Mouse (Mus musculus): ENCODE measurements around the gene Arhgap31.
A peak's percentile ranks its signal among the peaks of the same experiment; 100 is the strongest.

The Arhgap31 gene

DNA sequence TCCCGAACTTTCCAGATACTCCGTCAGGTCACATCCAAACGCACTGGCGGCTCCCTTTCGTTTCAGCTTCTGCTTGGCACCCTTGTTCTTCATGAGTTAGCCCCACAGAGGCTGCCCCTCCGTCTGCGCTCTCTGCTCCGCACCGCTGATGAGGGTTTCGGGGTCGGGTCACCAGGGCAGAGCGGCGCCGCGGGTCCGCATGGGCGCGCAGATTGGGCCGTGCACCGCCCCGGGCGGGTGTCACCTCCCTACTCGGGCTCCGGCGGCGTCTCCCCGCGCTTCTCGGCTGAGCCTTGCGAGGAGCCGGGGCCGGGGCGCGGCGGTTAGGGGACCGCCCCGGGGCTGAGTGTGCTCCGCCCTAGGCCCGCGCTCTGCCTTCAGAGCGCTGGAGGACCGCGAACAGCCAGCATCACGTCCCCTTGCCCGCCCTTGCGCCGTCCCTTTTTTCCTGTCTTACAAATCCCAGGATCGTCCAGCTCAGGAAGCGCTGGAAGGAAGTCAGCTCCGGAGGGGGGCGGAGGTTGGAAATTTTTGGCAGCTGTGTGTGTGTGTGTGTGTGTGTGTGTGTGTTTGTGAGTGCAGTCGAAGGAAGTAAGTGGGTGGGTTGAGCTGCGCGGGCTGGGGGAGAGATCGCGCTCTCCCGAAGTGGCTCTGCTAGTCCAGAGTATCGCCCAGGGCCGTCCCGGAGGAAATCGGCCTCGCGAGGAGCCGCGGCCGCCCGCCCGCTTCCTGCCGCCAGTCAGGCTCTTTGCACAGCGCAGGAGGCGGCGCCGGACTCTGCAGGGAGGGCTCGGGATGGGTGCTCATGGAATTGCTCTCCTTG, at the start of gene Arhgap31:
TSS of gene Arhgap31 (minus strand) at position 694 of the 823 bp plus-strand sequence.
- DNase-seq (ENCODE audit: low spot score in 2 of 2) = peak; percentile 93 to 94

DNA sequence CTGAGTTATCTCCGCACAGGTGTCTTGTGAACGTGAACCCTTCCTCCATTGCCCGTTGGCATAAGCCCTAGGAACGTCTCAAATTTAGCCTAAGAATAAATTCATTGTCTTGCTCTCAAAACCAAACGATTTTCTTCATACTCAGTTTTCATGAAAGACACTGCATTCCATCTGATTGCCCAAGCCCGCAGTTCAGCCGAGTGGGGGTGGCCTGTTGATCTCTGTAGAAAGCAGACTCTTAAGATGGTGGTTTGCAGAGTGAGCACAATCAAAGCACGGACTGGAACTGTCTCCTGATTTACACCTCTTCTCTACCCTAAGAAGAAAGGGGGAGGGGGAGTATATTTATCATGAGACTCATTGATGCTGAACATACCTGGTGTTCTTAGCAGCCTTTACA, 49.3 kb upstream of the Arhgap31 start:
- no peak for DNase-seq (ENCODE audit: low spot score in 2 of 2)

DNA sequence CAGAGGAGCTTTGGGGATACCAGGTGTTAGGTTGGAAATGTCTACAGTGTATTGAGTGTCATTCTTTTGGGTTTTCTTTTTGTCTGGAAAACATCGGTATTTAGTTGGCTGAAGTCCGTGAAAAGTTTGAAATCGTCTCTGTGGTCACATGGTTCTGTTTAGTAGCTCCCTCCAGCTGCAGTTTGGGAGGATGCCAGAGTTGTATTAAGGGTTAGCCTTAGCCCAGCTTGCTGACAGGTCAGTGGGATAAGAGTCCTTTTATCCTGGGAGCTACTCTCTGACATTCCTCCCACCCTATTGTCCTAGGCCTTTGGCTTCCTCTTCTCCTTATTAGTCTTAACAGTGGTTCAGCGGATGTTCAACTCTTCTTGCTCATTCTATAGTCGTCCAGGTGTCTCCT, 48.9 kb upstream of the Arhgap31 start:
- peak in 1 of 2 experiments; percentile 27 for DNase-seq (ENCODE audit: low spot score in 2 of 2)

DNA sequence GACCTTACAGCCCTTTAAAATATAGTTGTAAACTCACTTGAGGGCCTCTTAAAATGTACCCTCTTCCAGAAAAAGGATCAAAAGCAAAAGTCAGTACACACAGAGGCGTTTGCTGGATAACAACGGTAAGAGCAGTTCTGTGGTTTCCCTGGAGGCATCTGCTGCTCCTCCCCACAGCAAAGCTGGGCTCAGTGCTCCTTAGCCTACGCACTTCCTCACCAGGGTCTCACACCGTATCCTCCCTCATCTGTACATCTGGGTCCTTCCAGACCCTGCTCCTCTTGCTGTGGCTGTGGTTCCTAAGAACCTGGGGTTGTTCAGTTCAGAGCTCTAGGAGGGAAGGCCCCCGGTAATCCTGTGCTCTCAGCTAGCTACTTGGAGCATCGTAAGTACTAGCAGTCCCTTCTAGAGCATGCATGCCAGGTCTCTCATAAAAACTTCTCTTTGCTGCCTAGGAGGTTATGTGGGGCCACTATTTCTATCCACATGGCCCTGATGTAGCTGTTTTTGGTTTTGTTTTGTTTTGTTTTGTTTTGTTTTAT, 47.8 kb upstream of the Arhgap31 start:
- DNase-seq (ENCODE audit: low spot score in 2 of 2) = no peak

DNA sequence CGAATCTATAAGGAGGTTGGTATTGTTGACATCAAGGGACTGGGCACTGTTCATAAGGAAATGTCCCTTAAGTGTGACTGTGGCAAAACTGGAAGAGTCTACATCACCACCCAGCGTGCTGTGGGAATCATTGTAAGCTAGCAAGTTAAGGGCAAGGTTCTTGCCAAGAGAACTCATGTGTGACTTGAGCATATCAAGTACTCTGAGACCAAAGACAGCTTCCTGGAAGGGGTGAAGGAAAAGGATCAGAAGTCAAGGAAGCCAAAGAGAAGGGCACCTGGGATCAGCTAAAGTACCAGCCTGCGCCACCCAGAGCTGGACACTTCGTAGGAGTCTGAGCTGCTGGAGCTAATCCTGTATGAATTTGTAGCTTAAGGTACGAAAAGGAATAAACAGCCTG, 47.2 kb upstream of the Arhgap31 start:
- no peak for DNase-seq (ENCODE audit: low spot score in 2 of 2)

DNA sequence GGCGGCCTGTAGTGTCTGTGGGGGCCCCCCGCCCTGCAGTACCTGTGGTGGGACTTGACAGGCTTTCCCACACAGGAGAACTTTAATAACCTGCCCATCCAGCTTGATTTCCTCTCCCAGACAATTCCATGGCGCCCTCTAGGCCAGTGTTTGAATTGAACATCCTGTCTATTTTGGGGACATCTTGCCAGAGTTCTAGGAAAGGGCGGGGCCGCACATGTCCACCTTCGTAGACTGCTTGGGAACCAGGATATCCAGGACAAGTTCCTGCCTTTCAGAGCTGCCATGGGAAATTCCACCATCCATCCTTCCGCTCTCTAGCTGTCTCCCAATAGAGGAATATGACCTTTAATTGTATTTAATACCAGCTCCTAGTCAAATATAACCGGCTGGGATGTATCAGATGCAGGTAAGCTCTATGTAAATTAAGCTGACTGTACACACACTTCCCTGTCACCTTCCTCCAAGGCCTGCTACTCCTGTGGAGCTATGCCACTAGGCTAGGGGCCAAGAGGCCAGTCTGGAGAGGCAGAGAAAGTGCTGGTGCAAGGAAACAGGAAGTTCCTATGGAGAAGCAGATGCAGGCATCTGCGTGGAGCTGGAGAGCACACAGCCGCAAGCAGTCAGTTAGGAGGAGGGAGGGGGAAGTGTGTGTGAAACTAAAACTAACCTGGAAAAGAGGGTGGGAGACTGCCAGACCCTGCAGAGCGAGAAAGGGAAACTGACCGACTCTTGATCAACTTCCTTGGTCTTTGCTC, 45.2 kb upstream of the Arhgap31 start:
- DNase-seq (ENCODE audit: low spot score in 2 of 2) = peak; percentile 69 to 75

DNA sequence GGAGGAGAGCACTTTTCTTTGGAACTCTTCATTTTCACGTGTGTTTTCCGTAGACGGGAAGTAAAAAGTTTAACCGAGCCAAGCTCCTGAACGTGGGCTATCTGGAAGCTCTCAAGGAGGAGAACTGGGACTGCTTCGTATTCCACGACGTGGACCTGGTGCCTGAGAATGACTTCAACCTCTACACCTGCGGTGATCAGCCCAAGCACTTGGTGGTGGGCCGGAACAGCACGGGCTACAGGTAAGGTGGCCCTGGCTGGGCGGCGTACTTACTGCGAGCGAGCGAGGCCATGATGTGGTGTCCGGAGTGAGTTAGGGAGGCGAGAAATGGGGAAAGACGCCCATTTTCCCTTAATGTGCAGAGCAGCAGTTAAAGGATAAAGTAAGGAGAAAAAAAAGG, 44.6 kb upstream of the Arhgap31 start:
- DNase-seq (ENCODE audit: low spot score in 2 of 2) = no peak

DNA sequence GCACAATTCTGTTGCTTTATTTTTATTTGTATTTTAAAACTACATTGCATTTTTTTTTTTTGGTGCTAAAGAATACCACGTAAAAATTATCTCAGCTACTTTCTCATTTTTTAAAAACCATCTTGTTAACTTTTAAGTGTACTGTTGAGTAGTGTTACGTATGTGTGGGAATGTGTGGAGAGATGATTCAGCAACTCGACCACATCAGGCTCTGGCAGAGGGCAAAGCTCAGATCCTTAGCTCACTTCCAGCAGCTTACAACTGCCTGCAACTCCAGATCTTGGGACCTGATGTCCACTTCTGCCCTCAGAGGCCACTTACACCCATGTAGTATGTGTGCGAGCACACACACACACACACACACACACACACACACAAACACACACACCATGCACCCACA, 43.5 kb upstream of the Arhgap31 start:
- no peak for DNase-seq (ENCODE audit: low spot score in 2 of 2)

DNA sequence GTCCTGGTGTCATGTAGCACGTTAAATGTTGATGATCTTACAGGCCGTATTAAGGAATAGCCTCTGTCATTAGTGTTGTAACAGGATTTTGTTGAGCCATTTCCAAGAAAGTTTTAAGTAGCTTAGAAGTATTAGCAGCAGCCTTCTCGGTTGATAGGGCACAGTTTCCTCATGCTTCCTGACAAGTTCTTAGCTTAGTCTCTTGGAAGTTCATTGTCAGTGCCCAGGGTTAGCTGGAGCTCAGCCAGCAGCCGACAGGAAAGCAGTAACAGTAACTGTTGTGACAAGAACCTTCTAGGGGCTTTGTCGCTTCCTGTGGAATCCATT, 43.1 kb upstream of the Arhgap31 start:
- DNase-seq (ENCODE audit: low spot score in 2 of 2) = peak in 1 of 2 experiments; percentile 32

DNA sequence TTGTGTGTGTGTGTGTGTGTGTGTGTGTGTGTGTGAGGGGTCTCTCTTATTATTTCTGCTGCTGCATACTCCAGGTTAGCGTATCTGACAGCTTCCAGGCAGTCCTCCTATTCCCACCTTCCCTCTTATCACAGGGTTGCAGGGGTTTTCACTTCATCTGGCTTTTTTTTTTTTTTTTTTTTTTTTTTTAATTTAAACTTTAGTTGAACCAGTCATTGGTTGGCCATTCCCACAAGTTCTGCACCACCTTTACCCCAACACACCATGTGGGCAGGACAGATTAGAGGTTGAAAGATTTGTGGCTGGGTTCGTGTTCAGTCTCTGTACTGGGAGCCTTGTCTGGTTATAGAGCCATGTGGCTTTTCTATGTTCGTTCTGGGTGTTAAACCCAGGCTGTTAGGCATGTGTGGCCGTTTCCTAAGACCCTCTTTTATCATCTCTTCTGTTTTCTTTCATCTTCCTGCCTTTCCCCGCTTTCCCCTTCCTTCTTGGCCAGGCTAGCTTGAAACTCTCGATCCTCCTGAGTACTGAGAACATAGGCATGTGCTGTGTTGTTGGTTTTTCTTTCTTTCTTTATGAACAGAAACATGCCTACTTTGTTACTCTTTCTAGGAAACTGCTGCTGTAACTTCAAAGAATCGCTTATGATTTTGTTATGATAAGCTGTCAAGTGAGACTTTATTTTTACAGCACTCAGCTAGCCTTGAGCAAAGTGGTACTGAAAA, 42.5 kb upstream of the Arhgap31 start:
- DNase-seq (ENCODE audit: low spot score in 2 of 2) = no peak

DNA sequence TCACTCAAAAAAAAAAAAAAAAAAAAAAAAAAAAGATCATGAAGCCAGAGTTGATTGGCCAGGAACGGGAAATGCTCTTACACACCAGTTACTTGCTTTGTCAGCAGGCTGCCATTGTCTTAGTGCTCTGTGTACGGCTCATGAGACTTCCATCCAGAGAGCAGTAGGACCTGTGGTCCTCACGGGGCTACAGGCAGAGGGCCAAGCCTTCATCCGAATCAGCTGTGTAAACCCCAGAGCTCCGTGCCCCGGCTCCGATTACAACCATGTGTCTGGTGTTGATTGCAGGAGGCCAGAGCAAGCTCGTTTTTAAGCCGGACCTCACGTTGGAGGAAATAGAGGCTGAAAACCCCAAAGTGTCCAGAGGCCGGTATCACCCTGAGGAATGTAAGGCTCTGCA, 40.6 kb upstream of the Arhgap31 start:
- DNase-seq (ENCODE audit: low spot score in 2 of 2) = no peak

DNA sequence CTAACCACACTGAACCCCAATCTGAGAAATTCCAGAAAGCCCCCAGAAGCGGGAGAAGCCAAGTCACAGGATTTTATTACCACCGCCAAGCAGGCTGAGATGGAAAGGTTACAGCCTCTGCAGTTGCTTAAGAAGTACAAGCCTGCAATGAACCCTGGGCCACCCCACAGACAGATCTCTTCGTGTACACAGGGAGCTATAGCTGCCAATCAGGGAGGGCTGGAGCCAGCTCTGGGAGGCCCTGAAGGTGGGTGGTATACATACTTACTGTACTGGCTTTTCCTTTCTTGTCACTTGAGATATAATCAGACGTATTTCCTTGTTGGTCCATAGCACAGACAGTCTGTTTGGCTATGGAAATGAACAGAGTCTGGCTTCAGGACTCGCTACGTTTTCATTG, 37.7 kb upstream of the Arhgap31 start:
- no peak for DNase-seq (ENCODE audit: low spot score in 2 of 2)

DNA sequence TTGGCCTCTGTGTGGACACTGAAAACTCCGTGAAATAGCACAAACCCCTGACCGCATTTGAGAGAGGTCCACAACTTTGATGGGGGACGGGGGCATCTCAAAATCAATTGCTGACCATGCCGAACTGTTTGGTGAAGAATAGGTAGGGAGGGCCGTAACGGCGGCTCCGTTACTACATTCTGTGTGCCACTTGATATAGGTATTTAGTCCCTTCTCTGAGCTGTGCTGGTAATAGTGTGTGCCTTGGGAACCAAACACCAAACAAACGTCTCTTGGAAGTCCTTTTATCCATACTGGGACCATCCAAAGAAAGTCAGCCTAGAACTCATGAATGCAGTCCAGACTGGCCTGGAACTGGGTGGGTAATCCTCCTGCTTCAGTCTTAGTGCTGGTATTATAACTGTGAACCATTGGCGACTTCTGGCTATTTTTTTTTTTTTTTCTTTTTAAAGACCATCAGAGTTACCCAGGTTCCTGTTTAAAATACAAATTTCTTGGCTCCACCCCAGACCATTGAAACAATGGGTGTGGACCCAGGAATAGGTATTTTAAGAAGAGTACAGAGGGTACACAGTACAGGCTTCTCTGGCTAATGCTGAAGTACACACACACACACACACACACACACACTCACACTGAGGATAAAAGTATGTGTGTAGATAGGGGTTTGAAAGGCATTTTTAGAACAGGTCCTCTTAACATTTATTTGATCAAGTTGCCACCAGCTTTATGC, 31.0 kb upstream of the Arhgap31 start:
- DNase-seq (ENCODE audit: low spot score in 2 of 2) = peak; percentile 39 to 61

DNA sequence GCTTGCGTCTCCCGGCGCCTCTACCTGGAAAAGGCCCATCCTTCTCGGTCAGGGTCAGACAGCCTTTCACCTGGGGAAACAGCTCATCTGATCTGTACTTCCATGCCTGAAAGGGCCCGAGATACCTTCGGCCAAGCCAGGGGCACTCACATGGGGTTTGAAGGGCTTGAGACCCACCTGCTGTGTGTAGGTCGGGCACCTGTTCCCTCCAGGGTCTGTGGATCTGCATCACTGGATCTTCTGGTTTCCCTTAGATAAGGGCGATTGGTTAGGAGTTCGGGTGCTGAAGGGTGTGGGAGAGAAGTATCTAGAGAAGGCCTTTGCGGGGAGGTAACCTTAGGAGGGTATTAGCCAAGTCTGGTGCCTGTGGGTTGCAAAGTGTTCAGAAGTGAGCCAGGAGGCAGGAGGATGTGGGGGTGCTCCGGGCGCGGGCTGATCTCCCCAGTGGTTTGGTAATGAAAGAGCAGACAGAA, 29.6 kb upstream of the Arhgap31 start:
- DNase-seq (ENCODE audit: low spot score in 2 of 2) = peak in 1 of 2 experiments; percentile 15

DNA sequence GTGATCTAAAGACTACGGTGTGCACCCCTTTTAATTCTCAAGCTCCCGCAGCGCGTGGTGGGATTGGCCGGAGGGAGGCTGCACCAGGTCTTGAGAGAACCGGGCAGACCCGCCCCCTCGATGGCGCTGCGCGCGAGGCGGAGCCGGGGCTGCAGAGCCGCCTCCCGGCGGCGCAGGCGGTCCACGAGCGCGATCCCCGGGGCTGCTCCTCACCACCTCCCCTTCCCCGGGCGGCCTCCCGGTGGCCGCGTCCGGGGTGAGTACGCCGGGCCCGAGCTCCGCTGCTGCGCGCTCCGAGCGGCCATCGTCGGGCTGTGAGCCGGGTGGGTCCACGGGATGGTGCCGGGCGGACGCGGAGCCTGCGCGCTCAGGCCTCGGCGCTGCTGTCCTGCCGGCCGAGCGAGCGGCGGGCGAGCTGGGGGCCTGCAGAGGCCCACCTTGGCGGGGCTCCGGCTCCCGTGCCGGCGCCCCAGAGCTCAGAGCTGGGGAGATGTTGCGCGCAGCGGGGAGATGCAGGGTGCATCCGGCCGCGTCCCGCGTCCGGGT, 29.1 kb upstream of the Arhgap31 start, which contains the start of gene B4galt4:
TSS of gene B4galt4 (plus strand) at position 152 of the 546 bp plus-strand sequence.
- DNase-seq (ENCODE audit: low spot score in 2 of 2) = peak; percentile 80 to 86

DNA sequence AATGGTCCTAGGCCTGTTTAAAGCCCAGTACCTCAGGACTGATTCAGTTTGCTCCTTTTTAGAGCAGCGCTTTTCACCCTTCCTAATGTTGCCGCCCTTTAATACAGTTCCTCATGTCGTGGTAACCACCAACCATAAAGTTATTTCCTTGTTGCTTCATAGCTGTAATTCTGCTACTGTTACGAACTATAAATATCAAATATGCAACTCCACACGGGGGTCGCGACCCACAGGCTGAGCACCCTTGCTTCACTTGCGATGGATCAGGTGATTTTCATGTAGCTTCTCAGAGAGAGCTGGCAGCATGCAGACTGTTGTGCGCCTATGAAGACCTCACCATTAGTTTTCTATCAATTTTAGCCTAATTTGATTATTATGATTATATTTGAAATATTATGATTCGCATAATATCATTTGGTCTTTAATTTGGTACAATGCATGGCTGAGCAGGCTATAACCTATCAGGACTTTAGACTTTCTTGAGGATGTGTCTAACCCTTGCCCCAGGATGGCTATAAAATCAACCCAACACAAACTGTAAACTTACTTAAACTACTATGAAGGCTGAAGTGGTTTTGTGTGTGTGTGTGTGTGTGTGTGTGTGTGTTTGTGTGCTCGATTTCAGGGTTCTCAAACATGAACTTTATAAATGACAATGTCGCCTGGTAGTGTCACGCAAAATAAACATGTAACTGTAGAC, 28.3 kb upstream of the Arhgap31 start:
- DNase-seq (ENCODE audit: low spot score in 2 of 2) = no peak

DNA sequence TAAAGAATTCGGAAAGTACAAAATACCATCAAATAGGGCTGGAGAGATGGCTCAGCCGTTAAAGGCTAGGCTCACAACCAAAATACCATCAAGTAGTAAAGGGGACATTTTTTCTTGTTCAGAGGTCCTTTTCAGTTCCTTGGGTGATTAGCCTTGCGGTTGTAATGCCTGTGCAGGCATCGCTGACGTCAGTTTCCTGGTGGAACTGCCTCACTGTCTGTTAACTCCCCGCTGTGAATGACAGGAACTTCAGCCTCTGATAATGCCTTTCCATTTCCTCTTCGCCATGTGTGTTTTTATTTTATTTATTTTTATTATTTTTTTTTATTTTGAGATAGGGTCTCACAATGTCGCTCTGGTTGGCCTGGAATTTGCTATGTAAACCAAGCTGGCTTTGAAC, 17.8 kb upstream of the Arhgap31 start:
- peak; percentile 61 to 64 for DNase-seq (ENCODE audit: low spot score in 2 of 2)

DNA sequence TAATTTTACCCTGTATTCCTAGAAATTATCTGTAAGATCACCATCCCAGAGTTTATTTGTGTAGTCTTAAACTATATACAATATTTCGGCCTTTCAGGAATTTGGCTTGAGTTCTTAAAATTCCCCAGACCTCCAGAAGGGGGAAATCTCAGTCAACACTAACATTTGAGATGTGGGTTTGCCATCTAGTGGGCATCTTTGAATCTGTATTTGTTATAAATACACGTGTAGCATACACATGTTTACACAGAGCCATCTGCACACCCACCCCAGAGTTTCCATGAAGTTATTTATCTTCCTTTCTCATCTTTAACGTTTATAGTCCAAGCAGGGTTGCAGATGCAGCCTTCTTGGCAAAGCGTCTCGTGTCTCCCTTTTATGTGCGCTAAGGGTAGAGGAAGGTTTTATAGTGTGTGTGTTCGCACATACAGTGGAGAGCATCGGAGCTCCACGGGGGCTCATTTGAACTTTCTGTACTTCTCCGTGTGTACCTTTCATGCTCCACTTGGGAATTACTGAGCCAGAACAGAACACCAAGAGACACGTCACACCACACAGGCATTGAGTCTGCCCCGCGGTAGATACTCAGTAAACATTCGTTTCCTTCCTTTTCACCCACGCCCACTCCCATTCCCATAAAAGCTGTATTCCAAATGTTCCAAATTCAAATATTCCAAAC, 16.7 kb upstream of the Arhgap31 start:
- peak; percentile 62 to 67 for DNase-seq (ENCODE audit: low spot score in 2 of 2)

DNA sequence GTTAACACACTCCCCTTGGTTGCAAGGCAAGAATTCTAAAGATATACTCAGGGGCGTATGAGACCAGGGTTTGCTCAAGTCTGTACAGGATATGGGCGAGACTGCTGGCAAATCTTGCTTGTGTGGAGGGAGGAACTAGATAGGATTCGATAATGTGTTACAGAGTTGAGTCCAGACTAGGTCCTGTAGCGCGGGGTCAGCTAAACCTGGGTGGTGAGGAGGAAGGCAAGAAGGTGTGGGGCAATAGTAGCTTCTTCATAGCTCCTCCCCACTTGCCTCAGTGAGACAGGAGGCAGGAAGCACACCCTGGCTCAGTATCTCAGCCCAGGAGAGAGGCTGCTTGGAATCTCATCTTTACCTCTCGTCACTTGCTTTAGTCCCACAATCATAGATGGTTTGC, 16.1 kb upstream of the Arhgap31 start:
- no peak for DNase-seq (ENCODE audit: low spot score in 2 of 2)
